Mouse (Mus musculus) megakaryocyte, embryonic 14.5 days (primary cell): Measurements from ENCODE around the gene Efr3b. TPM values are rescaled to one million over a fixed set of nuclear protein-coding genes. Genes with fewer than 3 reads are reported as not detected.

Experiments used
- H3K27me3 ChIP-seq: replicated peaks from 2 replicates; pipeline ENCODE3; 2012; ENCODE audit warnings: inconsistent platforms
- H3K36me3 ChIP-seq: replicated peaks from 2 replicates; pipeline ENCODE3; 2012; ENCODE audit warnings: low read length, inconsistent platforms, mixed read lengths
- H3K4me1 ChIP-seq: 2 replicates; pipeline ENCODE4 v1.6.1; 2012; ENCODE audit warnings: inconsistent platforms
- H3K4me3 ChIP-seq: replicated peaks from 2 replicates; pipeline ENCODE3; 2012; ENCODE audit warnings: moderate library complexity, mild to moderate bottlenecking, inconsistent platforms
- H3K9me3 ChIP-seq: 2 replicates; pipeline ENCODE4 v1.6.1; 2012; ENCODE audit warnings: inconsistent platforms
- FLI1 ChIP-seq: IDR thresholded peaks from 2 replicates; pipeline ENCODE4 v1.6.1; 2012; ENCODE audit warnings: low read length, inconsistent platforms, mixed read lengths
- GATA1 ChIP-seq: IDR thresholded peaks from 3 replicates; pipeline ENCODE4 v1.6.1; 2012; ENCODE audit warnings: mixed read lengths, low read length, inconsistent platforms, borderline replicate concordance
- polyA plus RNA-seq: library from polyadenylated mRNA; stranded (reverse); fragments of >175 nt; gene quantifications from 2 replicates; pipeline ENCODE4 v1.2.3, GENCODE M21; 2012; ENCODE audit warnings: low replicate concordance; ENCODE audit not compliant: insufficient read depth

The Efr3b gene
- polyA plus RNA-seq, 1 experiment: 0.08 TPM

- TF ChIP-seq FLI1 (no peak), GATA1 (no peak)
- peaks cover 26% of the 10 kb centered on the region for H3K27me3 ChIP-seq
- no peaks in the 10 kb centered on the region for H3K4me1 ChIP-seq
- no peak overlapping the region for H3K4me3 ChIP-seq
- H3K36me3 ChIP-seq: no peaks in the 10 kb centered on the region
- no peaks in the 10 kb centered on the region for H3K9me3 ChIP-seq
These were observed 23.0 kb downstream of the Efr3b start for GRCm38 (mm10) chr12:4015741-4016140.

- no peaks in the 10 kb centered on the region for H3K9me3 ChIP-seq
- TF ChIP-seq GATA1 (no peak), FLI1 (no peak)
These were observed 23.5 kb downstream of the Efr3b start for GRCm38 (mm10) chr12:4015255-4015654.

DNA sequence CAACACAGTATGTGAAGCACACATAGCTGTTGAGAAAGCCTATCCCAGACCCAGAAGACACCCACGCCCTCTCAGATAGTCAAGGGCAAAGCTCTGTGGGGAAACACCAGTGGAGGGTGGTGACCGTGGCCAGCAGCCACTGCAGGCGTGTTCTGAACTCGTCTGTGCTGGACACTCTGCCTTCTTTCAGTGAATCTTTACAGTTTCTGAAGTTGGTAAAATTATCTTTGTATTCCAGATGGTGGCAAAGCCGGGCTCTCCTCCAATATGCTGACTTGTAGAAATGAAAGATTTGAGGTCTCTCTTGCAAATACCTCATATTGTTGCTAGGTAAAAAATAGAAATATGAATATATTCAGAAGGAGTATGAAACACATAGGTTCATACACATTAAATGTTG lies 27.0 kb downstream of the Efr3b start:
- H3K4me1 ChIP-seq: no peaks in the 10 kb centered on the region
- H3K36me3 ChIP-seq: no peaks in the 10 kb centered on the region
- peaks cover 34% of the 10 kb centered on the region for H3K27me3 ChIP-seq
- TF ChIP-seq GATA1: no peak
- no peaks in the 10 kb centered on the region for H3K9me3 ChIP-seq
- no peak overlapping the region for H3K4me3 ChIP-seq

More at GRCm38 (mm10) chr12:4015255-4015654, 23.5 kb downstream of the Efr3b start:
- Histone ChIP-seq H3K36me3 (no peaks in the 10 kb centered on the region), H3K4me3 (no peak overlapping the region), H3K27me3 (peaks cover 24% of the 10 kb centered on the region), H3K4me1 (no peaks in the 10 kb centered on the region)

DNA sequence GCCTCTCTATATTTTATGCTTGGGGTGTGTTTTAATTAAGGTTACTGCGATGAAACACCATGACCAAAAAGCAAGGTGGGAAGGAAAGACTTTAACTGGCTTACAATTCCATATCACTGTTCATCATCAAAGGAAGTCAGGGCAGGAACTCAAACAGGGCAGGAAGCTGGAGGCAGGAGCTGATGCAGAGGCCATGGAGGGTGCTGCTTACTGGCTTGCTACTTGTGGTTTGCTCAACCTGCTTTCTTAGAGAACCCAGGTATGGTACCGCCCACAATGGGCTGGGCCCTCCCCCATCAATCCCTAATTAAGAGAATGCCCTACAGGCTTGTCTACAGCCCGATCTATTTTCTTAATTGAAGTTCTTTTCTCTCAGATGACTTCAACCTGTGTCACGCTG lies 27.4 kb downstream of the Efr3b start:
- Histone ChIP-seq H3K27me3 (peaks cover 36% of the 10 kb centered on the region), H3K9me3 (no peaks in the 10 kb centered on the region), H3K36me3 (no peaks in the 10 kb centered on the region), H3K4me1 (no peaks in the 10 kb centered on the region), H3K4me3 (no peak overlapping the region)
- TF ChIP-seq GATA1: no peak
- TF ChIP-seq FLI1: no peak

GRCm38 (mm10) chr12:4008731-4009130 lies 30.0 kb downstream of the Efr3b start:
- TF ChIP-seq FLI1 (no peak), GATA1 (no peak)
- no peaks in the 10 kb centered on the region for H3K9me3 ChIP-seq
- H3K4me3 ChIP-seq: no peak overlapping the region
- peaks cover 39% of the 10 kb centered on the region for H3K27me3 ChIP-seq
- no peaks in the 10 kb centered on the region for H3K4me1 ChIP-seq
- H3K36me3 ChIP-seq: no peaks in the 10 kb centered on the region

GRCm38 (mm10) chr12:4007766-4008165 lies 30.9 kb downstream of the Efr3b start:
- no peaks in the 10 kb centered on the region for H3K9me3 ChIP-seq
- H3K27me3 ChIP-seq: peaks cover 39% of the 10 kb centered on the region
- H3K4me3 ChIP-seq: no peak overlapping the region
- H3K4me1 ChIP-seq: no peaks in the 10 kb centered on the region
- no peaks in the 10 kb centered on the region for H3K36me3 ChIP-seq
- TF ChIP-seq FLI1: no peak
- TF ChIP-seq GATA1: no peak

GRCm38 (mm10) chr12:4007181-4007580 lies 31.5 kb downstream of the Efr3b start:
- Histone ChIP-seq H3K9me3 (no peaks in the 10 kb centered on the region), H3K36me3 (no peaks in the 10 kb centered on the region), H3K4me3 (no peak overlapping the region), H3K27me3 (peaks cover 38% of the 10 kb centered on the region), H3K4me1 (no peaks in the 10 kb centered on the region)
- TF ChIP-seq GATA1 (no peak), FLI1 (no peak)

GRCm38 (mm10) chr12:4006079-4006478 lies 32.6 kb downstream of the Efr3b start:
- no peaks in the 10 kb centered on the region for H3K36me3 ChIP-seq
- H3K4me3 ChIP-seq: no peak overlapping the region
- no peaks in the 10 kb centered on the region for H3K4me1 ChIP-seq
- TF ChIP-seq GATA1: no peak
- no peak for TF ChIP-seq FLI1
- H3K9me3 ChIP-seq: no peaks in the 10 kb centered on the region
- peaks cover 36% of the 10 kb centered on the region for H3K27me3 ChIP-seq

DNA sequence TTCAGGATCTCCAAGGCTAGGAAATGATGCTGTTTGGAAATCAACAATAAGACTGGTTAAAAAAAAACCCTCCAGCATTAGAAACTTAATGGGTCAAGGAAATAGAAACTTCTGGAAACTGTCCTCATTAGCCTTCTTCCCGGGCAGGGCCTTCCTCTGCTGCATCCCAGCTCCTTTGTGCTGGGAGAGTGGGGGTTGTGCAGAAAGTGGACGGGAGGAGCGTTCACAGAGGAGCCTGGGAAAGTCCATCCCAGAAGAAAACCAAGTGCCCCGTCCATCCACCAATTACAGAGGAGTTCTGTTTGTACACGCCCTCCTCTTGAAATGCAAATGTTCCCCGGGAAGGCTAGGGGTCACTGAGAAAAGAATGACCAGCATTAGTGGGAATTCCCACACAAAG lies 34.1 kb downstream of the Efr3b start:
- no peak for TF ChIP-seq GATA1
- peaks cover 33% of the 10 kb centered on the region for H3K27me3 ChIP-seq
- no peaks in the 10 kb centered on the region for H3K4me1 ChIP-seq
- H3K4me3 ChIP-seq: no peak overlapping the region
- H3K36me3 ChIP-seq: no peaks in the 10 kb centered on the region
- no peaks in the 10 kb centered on the region for H3K9me3 ChIP-seq

- H3K27me3 ChIP-seq: peaks cover 20% of the 10 kb centered on the region
- no peaks in the 10 kb centered on the region for H3K9me3 ChIP-seq
- H3K4me1 ChIP-seq: no peaks in the 10 kb centered on the region
- no peak overlapping the region for H3K4me3 ChIP-seq
- H3K36me3 ChIP-seq: no peaks in the 10 kb centered on the region
- no peak for TF ChIP-seq FLI1
- no peak for TF ChIP-seq GATA1
These were observed 38.3 kb downstream of the Efr3b start for GRCm38 (mm10) chr12:4000406-4000805.

- H3K36me3 ChIP-seq: no peaks in the 10 kb centered on the region
- no peaks in the 10 kb centered on the region for H3K9me3 ChIP-seq
- no peak overlapping the region for H3K4me3 ChIP-seq
- H3K27me3 ChIP-seq: peaks cover 24% of the 10 kb centered on the region
- H3K4me1 ChIP-seq: no peaks in the 10 kb centered on the region
- TF ChIP-seq GATA1: no peak
- TF ChIP-seq FLI1: no peak
These were observed 42.0 kb downstream of the Efr3b start for GRCm38 (mm10) chr12:3996749-3997148.
